Mouse (Mus musculus) CD4-positive helper T cell, adult 2 months (primary cell): ENCODE results near the gene Anks3.

Experiments
- DNase-seq: peaks from one replicate; pipeline ENCODE4 v3.0.0-alpha.2; 2012; ENCODE audit warnings: low read depth, missing footprints, low spot score

The Anks3 gene

DNA sequence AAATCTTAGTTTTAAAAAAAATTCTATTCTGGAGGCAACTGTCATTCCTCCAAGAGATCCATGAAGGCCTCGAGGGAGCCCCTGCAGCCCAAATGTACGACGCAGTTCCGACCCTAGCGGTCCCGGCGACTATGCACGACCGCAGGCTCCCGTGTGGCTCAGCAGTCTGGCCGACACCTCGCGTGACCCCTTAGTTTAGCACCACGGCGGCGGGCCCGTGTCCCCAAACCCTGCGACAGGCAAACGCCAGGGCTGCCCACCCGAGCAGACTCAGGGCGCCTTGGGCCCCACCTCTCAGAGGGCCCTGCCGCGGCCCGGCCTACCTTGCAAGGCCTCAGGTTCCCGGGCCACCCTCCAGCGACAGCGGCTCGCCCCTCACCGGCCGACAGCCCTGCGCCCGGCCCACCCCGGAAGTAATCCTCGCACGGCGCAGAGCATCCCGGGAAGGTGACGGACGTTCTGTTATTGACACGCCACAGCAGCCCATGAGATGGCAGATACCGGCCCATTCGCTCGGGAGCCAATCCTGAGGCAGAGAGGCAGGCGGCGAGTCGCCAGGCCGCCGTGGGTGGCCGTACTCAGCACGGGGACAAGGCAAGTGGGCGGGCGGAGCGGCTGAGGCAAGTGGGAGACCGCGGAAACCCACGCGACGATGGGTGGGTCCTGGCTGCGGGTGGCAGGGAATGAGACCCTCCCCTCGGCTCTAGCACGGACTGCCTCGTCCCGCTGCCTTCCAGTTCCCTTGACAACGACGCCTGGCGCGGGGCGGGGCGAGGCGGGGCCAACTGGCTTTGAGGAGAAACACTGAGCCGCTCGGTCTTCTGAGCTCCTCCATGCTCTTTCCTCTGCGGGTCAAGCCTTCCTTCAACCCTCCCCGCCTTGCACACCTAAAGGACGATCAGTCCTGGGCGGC, at the start of gene Anks3:
TSS of gene Anks3 (minus strand) at position 409 of the 913 bp plus-strand sequence.
- peak; percentile 92 for DNase-seq

DNA sequence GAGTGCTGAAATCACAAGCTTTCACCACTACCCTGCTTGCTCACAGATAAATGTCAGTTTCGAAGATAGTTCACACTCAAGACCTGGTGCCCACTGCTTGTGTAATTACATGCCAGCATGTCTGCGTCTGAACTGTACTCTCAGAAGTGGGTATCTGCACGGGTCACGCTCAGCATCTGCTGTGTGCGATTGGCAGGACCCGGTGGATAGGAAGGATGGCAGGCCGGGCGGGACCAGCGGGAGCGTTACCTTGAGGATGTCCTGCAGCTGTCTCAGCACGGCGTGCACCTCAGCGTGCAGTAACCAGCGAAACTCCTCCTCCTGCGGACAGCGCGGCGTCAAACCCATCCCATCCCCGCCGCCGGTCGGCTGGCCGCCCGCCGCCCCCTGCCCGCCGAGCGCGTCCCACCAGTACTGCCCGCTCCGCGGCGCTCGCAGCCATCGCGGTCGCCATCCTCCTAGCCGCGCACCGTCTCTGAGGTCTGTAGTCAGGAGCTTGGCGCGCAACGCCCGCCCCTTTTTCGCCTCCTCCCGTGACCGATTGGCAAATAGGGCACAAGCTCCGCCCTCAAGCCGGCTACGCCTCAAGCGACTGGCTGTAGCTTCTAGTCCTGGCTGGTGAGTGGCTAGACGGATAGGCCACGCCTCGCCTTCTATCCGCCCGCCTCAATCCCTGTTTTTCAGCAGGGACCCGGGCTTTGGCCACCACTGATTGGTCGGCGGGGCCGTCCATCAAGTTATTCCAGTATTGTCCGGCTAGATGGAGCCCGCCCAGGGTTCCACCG, 49.2 kb upstream of the Anks3 start, which contains the start of gene Rogdi:
TSS of gene Rogdi (minus strand) at position 500 of the 785 bp plus-strand sequence.
- DNase-seq, result peak; percentile 97

DNA sequence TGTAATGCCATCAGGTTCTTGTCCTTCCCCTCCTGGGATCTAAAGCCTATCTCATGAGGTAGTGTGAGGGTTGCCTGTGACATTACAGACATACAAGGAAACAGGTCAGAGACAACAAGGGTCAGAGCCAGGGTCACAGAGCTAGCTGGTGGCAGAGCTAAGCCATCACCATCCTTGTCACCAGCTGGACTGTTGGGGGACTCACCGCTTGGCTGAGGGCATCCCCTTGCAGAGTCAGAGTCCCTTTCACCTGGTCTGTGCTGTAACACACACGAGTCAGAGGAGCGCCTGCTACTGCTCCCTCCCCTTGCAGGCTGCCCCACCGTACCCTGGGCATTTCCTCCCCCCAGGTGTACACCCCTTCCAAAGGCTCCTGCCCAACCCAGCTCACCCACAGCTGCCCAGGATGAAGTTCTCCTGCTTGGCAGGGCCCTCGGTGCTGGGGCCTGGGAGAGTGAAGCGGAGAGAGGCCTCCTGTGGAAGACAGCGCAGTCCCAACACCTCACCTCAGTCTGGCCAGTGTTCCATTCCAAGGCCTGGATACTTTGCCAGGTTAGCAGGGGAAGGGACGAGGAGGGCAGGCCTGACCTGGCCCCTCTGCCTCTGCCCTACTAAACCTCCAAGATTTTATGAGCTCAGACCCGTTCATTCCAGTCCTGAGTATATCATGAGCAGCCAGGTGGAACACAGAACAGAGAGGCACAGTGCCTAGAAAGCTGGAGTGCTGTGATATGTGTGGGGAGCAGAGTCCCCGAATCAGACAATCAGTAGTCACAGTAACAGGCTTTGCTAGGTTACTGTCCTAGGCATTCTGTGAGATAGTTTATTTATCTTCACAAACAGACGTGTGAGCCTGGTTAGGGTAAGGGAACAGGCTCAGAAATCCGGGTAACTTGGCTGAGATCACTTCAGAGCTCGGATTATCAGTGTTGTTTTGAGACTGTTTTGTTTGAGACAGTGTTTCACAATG, 48.3 kb upstream of the Anks3 start:
- DNase-seq, result no peak

DNA sequence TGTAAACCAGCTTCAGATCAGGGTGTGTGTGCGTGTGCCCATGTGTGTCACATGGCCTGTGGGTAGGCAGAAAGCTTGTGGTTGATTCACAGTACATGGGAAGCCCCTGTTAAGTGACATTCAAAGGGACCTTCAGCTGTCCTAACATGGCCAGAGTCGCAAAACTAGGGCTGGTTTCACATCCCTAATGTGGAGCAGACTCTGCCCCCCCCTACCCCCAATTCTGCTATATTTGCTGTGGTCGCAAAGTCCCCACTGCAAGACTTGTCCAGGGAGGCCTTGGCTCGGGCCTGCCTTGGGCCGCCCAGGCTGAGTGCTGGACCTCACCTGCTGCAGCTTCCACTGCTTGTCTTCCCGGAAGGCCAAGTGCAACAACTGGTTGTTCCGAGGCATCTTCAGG, 47.3 kb upstream of the Anks3 start:
- DNase-seq, result no peak

DNA sequence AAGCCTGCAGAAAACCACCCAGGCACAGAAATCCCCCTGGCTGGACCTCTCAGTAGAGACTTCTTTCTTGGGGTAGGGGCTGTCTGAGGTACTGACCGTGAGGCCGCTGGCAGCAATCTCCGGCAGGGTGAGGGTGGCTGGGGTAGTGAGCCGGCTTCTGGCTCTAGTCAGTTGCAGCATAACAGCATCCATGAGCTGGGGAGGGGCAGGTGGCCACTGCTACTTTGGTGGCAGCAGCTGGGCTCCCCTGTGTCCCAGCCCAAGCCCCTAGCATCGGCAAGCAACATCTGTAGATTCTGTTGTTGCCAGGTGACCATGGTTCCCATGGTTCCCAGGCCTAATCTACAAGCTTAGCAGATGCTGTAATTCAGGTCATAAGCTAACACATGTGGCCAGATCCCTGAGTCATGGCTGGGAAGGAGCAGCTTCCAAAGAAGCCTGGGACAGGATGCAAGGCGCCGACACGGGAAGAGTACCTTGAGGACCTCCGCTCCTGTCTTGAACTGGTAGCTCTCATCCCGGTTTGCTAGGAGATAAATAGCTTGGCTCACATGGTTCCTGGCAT, 46.4 kb upstream of the Anks3 start:
- no peak for DNase-seq

DNA sequence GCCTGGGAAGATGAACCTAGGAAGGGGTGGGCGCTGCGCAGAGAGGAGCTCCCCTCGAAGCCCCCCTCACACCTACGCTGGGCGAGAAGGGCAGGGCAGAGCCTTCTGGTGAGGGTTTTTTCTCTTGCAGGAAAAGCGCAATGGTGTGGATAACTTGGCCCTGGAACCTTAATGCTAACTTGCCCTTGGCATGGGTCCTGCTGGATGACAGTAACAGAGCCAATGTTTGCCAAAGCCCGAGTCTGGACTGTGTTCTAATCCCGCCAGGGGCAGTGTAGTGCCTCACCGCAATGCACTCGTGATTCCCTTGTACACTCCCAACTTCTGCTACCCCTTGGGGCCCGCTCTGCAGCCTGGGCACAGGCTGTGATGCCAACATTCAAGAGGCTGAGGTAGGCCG, 44.1 kb upstream of the Anks3 start:
- DNase-seq, result no peak

DNA sequence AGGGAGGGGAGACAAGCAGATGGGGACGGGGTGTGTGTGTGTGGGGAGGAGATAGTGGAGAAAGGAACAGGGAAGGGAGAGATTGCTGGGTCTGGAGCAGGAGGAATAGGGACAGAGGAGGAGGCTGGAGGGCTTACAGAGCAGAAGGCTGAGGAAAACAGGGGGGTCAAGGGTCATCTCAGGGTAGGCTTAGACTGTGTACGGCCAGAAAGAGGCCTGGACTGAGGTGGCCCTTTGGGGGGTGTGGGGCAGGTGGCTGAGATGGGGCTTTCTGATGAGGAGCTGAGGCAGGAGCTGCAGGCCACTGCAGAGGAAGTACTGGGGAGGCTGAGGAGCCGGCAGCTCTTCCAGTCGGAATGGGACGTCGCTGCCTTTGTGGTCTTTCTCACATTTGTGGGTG, 43.5 kb upstream of the Anks3 start:
- no peak for DNase-seq

DNA sequence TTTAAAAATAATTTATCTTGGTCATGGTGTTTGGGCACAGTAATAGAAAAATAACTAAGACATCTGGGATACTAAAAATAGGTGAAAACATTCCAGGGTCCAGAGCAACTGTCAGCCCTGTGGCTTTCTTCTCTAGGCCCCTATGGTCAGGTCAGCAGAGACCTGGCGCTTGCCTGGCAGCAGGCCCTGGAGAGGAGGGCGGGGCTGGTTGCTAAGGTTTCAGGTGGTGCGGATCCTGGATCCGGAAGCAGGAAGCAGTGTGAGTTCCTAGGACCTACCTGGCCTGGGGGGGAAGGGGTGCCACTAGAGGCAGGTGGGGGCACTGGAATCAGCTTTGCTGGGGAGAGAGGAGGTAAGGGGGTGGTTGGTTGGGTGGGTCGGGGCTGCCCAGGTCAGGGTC, 43.1 kb upstream of the Anks3 start, which contains the start of gene Smim22:
TSS of gene Smim22 (plus strand) at position 222 of the 400 bp plus-strand sequence.
- DNase-seq, result no peak

DNA sequence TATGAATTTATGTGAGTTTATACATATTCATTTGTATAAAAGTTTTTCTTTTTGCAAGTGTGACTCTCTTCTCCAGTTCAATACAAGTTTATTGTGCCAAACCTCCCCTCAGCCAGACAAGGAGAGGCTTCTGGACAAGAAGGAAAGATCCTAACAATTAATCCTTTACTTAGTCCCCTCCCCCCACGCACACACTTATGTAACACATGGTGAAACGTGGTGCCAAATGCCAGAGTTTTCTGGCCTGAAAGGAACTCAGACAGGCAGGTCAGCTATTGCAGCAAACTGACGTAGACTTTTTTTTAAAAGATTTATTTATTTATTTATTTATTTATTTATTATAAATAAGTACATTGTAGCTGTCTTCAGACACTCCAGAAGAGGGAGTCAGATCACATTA, 36.6 kb upstream of the Anks3 start:
- no peak for DNase-seq

DNA sequence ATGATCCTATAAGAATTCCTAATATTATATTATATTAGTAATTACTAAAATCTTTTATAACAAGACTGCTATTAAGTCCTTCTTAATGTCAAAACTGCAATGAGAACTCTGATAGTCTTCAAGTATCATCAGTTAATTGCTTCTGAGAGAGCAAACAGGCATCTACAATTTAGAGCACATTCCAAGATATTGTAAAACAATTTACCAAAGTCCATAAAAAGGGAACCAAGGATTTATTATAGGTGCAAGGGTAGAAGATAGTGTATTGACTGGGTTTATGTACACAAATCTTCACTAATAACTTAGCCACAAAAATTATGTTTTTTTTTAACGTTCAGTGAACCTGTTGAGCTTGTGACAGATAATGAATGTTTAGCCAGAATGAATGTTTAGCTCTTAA, 35.0 kb upstream of the Anks3 start:
- DNase-seq, result no peak

DNA sequence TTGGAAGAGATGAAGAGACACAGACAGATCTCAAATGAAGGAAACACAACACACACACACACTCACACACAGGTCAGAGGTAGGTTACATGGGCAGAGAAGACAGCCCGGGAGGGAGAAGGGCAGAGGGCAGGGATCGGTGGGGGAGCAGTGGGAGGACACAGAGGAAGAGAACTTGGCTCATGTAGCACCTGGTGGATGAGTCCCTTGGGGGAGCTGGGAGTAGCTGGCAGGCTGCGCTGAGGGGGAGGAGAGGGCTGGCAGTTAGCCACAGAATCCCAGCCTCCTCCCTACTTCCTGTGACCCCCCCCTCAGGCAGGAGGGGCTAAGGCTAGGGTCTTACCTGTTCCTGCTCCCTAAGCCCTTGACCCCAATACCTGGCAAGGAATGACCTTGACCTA, 33.5 kb upstream of the Anks3 start, which contains the start of gene Sept12:
TSS of gene Sept12 (minus strand) at position 300 of the 400 bp plus-strand sequence.
- no peak for DNase-seq

DNA sequence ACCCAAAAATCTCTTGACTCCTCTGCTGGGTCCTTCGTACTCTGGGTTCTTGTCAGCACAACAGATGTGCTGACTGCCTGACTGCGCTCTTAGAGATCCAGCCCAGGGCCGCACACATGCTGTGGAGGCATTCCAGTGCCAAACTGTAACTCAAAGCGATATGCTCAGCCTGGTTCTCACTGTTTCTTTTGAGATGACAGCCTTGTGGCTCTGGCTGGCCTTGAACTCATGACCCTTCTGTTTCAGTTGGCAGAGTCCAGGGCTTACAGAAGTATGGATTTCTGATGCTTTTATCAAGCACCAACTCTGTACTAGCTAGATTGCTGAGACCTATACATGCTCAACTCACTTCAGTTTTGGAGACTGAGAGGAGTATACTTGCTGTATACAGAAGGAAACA, 29.3 kb upstream of the Anks3 start:
- DNase-seq, result no peak

DNA sequence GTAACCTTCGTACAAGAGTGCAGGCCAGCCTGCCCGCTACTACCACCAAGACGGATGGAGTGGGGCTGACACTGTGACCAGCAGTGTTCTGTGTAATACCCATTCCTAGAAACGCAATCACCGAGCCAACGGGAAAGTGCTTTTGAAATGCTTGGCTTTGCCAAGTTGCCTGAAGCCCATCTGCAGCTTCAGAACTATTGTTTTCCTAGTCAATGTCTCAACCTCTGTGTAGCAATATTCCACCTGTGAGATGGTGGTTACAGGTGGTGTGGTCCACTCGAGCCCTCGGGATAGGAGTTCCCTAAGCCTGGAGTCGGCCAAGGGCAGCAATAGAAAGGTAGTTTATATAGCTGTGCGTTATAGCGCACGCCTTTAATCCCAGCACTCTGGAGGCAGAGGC, 20.7 kb upstream of the Anks3 start:
- no peak for DNase-seq

DNA sequence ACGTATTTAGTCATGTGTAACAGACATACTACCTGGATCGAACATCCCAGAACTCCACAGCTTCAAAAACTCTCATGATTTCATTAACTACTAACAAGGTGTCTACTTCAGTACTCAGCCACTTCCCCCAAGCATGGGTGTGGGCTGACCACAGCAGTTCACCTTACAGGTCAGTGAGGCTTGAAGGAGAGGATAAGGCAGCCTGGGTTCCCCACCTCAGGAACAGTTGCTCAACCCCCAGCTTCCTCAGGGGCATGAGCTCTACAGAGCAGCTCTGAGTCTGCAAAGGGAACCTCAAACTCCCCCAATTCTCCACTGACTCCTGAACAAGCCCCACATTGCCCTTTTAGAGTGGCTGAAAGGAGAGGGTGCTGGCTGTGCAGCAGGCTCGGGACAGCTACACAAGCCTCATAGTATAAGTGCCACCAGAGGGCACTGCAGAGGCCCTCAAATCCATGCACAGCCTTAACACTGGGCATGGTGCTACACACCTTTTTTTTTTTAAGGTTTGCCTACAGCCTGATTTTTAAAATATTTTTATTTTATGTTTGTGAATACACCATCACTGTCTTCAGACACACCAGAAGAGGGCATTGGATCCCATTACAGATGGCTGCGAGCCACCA, 15.9 kb upstream of the Anks3 start:
- peak; percentile 47 for DNase-seq

DNA sequence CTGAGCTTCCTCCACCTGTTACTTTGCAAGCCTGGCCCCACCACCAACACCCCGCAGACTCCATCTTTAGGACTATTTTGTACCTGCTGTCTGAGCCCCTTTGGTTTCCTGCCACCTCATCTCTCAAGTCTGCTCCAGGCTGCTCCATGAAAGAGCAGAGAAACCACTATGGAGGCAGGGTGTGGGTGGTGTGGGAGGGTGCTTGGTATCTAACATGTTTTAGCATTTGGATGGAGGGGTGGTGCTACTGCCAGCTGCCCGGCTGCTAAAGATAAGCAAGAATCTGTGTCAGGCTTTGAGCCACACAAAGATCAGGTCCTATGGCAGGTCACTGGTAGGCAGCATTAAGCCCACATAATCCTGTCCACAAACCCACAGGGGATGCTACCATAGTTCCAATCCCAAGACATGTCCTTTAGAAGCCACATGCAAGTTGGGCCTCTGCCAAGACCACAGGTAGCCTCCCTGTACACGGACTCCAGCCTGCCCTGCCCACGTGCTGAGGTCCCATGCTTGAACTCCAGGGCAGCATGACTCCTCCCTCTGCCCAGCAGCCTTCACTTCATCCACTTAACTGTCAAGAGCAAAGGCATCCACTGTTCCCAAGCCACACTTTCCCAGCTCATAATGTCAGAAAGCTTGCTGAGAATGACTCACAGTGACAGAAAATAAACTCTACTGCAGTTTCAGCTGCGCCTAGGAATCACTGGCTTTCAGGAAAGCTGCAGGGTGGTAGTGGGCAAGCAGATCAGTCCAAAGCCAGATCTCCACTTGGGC, 14.5 kb upstream of the Anks3 start:
- no peak for DNase-seq

DNA sequence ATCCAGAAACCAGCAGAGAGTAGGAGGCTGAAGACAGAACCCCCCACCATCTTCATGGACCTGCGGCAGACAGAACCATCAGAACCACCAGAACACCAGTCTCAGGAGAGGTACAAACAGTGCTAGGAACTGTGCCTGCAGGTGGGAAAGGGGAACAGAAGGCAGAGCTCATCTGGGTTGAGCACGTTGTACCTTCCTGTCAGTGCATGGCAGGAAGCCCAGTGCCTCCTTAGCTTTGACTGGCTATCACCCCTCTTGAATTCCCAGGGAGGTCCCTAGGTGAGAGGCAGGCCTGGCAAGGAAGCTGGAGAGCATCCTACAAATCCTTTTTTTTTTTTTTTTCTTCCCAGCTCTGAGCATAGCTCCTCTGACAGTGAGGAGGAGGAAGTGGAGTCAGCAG, 12.2 kb upstream of the Anks3 start:
- DNase-seq, result no peak

DNA sequence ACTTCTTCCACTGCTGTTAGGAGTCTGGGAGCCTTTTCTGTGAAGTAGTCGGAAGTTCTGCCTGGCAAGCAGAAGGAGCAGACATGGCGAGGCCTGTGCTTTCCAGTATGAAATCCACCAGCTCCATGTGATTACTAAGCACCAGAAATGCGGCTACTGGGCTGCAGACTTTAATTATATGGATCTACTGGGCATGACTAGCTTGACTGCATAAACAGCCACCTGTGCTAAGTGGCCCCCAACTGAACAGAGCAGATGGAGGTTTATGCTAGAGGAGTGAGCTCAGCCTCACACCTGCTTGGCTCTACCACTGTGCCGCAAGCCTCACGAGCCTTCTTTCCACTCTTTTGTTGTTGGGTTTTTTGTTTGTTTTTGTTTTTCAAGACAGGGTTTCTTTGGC, 10.5 kb upstream of the Anks3 start:
- no peak for DNase-seq

DNA sequence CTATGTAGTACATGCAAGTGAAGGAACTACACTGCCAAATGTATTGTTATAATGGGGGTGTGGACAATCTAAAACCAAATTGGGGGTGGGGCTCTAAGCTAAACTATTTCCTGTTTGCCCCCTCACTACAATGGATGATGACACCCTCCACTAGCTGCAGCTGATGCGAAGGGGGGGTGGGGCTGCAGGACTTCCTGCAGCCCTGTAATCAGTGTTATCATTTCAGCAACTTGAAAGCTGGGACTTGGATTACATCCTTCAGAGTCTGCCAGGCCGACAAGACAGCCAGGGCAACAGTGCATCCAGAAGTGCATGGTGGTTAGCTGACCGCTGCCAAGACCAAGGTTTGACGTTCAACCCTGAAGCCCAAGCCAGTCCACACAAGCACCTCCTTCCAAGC, 7.6 kb upstream of the Anks3 start:
- no peak for DNase-seq

DNA sequence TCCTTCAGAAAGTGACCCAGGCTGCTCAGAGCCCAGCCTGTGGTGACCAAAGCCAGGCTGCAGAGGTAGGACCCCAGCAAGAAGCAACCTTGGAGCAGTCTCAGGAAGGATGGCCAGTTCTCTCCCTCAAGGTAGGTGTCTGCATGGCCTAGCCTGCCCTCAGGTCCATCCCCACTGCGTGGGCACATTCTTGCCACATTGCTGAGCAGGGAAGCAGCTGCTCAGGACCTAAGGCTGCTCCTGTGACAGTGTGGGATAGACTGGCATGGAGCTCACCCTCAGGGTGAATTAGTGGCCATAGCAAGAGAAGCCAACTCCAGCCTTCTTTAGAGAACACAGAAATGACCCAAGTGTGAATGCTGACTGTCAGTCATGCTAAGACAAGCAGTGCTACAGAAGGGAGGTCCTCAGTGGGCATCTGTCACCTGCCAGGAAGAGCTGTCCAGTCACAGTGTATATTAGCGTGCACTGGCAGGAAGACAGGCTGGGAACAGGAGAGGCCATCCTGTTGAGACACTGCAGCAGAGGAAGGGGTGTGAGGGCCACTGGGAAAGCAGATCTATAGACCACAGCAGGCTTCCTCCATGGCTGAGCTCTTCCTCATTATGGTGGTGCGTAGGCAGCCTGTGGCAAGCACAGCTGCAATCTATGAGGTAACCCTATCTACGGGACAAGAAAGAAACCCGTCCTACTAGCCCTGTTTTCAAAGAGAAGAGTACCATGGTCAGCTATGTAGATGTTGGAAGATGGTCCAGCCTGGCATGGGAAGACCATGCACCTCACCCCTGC, 5.2 kb upstream of the Anks3 start:
- no peak for DNase-seq
